Mouse (Mus musculus) midbrain, postnatal 0 days (tissue): ENCODE measurements around the gene Acads. TPM values are rescaled to one million over a fixed set of nuclear protein-coding genes. Genes with fewer than 3 reads are reported as not detected.
"Not testable (repeated sequence)": the region's sequence is repeated elsewhere in the genome, so short reads cannot be mapped to it uniquely, and the experiment has no call there.

Source experiments
- ATAC-seq: fragments of 200-750 bp; cut with Nextera tagmentation; 2 replicates; pipeline ENCODE4 v1.8.0; 2017; ENCODE audit warnings: moderate number of reproducible peaks, mild to moderate bottlenecking, moderate TSS enrichment, moderate library complexity; ENCODE audit not compliant: low FRiP score
- DNase-seq: peaks from one replicate; pipeline ENCODE4 v3.0.0-alpha.2; 2015; ENCODE audit warnings: low spot score
- H3K27ac ChIP-seq: fragments of 300-500 bp; sonication (generic); 2 replicates; pipeline ENCODE4 v1.5.1; 2014; ENCODE audit warnings: low read depth, mild to moderate bottlenecking, low read length, mixed read lengths
- H3K27me3 ChIP-seq: fragments of 300-500 bp; sonication (generic); 2 replicates; pipeline ENCODE4 v1.6.1; 2014; ENCODE audit warnings: low read length, control low read depth, mixed read lengths; ENCODE audit not compliant: insufficient read depth
- H3K36me3 ChIP-seq: fragments of 300-500 bp; sonication (generic); 2 replicates; pipeline ENCODE4 v1.6.1; 2014; ENCODE audit warnings: low read length, control low read depth, mixed read lengths; ENCODE audit not compliant: insufficient read depth
- H3K4me1 ChIP-seq: fragments of 300-500 bp; sonication (generic); 2 replicates; pipeline ENCODE4 v1.6.1; 2014; ENCODE audit warnings: mild to moderate bottlenecking, control low read depth, antibody characterized with exemption, low read length, mixed read lengths; ENCODE audit not compliant: insufficient read depth
- H3K4me2 ChIP-seq: fragments of 300-500 bp; sonication (generic); 2 replicates; pipeline ENCODE4 v1.6.1; 2014; ENCODE audit warnings: low read depth, mild to moderate bottlenecking, low read length, mixed read lengths; ENCODE audit not compliant: poor library complexity, severe bottlenecking
- H3K4me3 ChIP-seq: fragments of 300-500 bp; sonication (generic); 2 replicates; pipeline ENCODE4 v1.5.1; 2014; ENCODE audit warnings: low read depth, mild to moderate bottlenecking, low read length, moderate library complexity
- H3K9ac ChIP-seq: fragments of 300-500 bp; sonication (generic); replicated peaks from 2 replicates; pipeline ENCODE4 v1.6.1; 2014; ENCODE audit warnings: mild to moderate bottlenecking, low read length, moderate library complexity, mixed read lengths; ENCODE audit not compliant: poor library complexity, severe bottlenecking
- H3K9me3 ChIP-seq: fragments of 300-500 bp; sonication (generic); 2 replicates; pipeline ENCODE4 v1.6.1; 2016; ENCODE audit warnings: low read length, control low read depth
- CTCF ChIP-seq: IDR thresholded peaks from 2 replicates; pipeline ENCODE4 v1.5.1; 2016; ENCODE audit warnings: antibody characterized with exemption, mild to moderate bottlenecking
- WGBS: fragments of 180-500 bp; shearing (Covaris S2); extraction: QIAGEN DNeasy Blood & Tissue Kit; methylation state at CpG from one replicate; pipeline ENCODE4 v1.1.7; 2014; 5-methylcytosine and 5-hydroxymethylcytosine counted together
- polyA plus RNA-seq: library from polyadenylated mRNA; unstranded; fragments of >200 nt; fragmentation: Nextera tagmentation; extraction: Ambion mirVana; gene quantifications from 2 replicates; pipeline ENCODE4 v1.2.1, GENCODE M21; 2015
- total RNA-seq: library from RNA; depleted of rRNA; stranded (reverse); fragments of >200 nt; gene quantifications from 2 replicates; pipeline ENCODE4 v1.2.3, GENCODE M21; 2014

Acads gene
- total and polyA plus RNA-seq, 2 experiments from 2014 or later, result 13.4 to 17.4 TPM

- no peak for ATAC-seq
- no peak overlapping the region for H3K9ac ChIP-seq
- H3K9me3 ChIP-seq, result no peaks in the 10 kb centered on the region
- no peak overlapping the region for H3K4me3 ChIP-seq
- H3K4me1 ChIP-seq, result peaks cover 15% of the 10 kb centered on the region; the same call in 1 of the 2 replicates
- peaks cover 30% of the 10 kb centered on the region for H3K36me3 ChIP-seq
- H3K4me2 ChIP-seq, result no peak overlapping the region
- 63% methylated on average over 8 of the region's 8 CpGs for WGBS
- no peak for TF ChIP-seq CTCF
- DNase-seq, result no peak
- H3K27ac ChIP-seq, result no peak overlapping the region
- no peaks in the 10 kb centered on the region for H3K27me3 ChIP-seq
Measured at GRCm38 (mm10) chr5:115152132-115152956, 33.2 kb upstream of the Acads start.

DNA sequence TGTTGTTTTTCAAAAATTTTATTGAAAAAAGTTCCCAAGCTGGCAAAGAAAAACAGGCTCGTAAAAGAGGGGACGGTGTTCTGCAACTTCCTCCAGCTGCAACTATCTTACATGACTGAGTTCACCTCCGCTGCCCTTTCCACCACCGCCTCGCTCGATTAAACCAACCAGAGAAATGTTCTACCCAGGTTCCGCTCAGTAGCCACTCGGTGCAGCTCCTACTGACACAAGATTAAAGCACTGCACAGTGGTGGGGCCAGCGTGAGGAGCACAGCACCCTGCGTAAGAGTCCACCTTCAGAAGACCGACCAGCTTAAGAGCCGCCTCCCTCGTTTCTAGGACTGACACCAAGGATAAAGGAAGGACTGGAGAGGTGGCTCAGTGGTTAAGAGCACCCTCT lies 32.3 kb upstream of the Acads start:
- H3K4me2 ChIP-seq, result no peak overlapping the region
- 85% methylated on average over 13 of the region's 13 CpGs for WGBS
- ATAC-seq (no peak), DNase-seq (no peak)
- H3K9ac ChIP-seq, result no peak overlapping the region
- no peak for TF ChIP-seq CTCF
- peaks cover 9% of the 10 kb centered on the region; the same call in 1 of the 2 replicates for H3K4me1 ChIP-seq
- no peak overlapping the region for H3K27ac ChIP-seq
- H3K36me3 ChIP-seq, result peaks cover 39% of the 10 kb centered on the region
- H3K4me3 ChIP-seq, result no peak overlapping the region
- no peaks in the 10 kb centered on the region for H3K27me3 ChIP-seq
- H3K9me3 ChIP-seq, result no peaks in the 10 kb centered on the region

DNA sequence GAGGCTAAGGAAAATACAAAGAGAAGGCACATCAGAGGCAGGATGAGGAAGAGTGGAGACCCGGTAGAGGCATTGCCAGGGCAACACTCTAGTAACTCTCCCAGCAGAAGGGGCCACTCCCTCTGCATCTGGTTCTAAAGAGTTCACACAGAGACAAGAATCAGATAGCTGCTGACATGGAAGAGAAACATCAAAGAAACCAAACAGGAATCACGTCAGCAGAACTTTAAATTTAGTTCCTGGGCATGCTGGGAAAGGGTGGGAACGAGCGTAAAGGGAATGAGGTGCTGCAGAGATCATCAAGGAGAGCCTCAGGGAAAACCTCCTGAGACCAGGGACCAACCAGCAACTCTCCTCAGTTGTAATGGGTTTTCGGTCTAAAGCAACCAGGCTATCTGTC lies 31.8 kb upstream of the Acads start:
- Histone ChIP-seq H3K9me3 (no peaks in the 10 kb centered on the region), H3K27ac (no peak overlapping the region), H3K36me3 (peaks cover 44% of the 10 kb centered on the region), H3K4me3 (no peak overlapping the region), H3K9ac (no peak overlapping the region), H3K27me3 (no peaks in the 10 kb centered on the region), H3K4me2 (no peak overlapping the region), H3K4me1 (peaks cover 9% of the 10 kb centered on the region; the same call in 1 of the 2 replicates)
- DNase-seq (no peak), ATAC-seq (no peak)
- TF ChIP-seq CTCF, result no peak
- 77% methylated on average over 5 of the region's 5 CpGs for WGBS

DNA sequence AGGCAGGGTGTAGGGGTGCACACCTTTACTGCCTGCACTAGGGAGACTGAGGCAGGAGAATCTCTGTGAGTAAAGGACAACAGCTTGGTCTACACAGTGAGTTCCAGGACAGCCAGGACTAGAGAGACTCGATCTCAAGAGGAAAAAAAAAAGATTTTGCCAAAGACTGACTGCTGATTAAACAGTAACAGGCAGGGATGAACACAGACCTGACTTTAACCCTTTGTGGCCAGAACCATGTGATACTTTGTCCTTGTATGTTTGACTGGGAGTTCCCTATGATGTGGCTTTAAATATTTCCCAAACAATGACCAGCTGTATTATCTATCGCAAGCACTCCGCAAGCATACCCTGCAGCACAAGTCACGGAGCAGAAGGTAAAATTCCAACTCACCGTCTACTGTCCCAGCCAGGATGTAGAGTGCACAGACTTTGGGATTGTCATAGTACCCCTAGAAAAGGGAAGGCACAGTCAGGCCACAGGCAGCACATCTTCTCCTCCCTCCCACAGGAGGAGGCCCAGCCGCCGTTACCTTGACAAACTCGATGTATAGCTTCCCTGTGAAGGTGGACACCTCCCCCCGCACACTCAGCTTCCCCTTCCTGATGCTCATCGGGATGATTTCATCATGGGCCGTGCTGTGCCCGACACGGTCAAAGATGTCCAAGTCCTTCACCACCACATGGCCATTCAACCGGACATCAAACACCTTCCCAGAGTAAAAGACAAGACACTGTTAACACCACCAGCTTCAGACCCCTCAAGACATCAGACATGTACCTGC lies 30.7 kb upstream of the Acads start:
- DNase-seq, result no peak
- Histone ChIP-seq H3K4me2 (no peak overlapping the region), H3K36me3 (peaks cover 52% of the 10 kb centered on the region), H3K9me3 (no peaks in the 10 kb centered on the region), H3K9ac (no peak overlapping the region), H3K4me1 (no peaks in the 10 kb centered on the region), H3K4me3 (no peak overlapping the region), H3K27ac (no peak overlapping the region), H3K27me3 (no peaks in the 10 kb centered on the region)
- no peak for ATAC-seq
- no peak for TF ChIP-seq CTCF
- WGBS, result 99% methylated on average over 14 of the region's 14 CpGs

DNA sequence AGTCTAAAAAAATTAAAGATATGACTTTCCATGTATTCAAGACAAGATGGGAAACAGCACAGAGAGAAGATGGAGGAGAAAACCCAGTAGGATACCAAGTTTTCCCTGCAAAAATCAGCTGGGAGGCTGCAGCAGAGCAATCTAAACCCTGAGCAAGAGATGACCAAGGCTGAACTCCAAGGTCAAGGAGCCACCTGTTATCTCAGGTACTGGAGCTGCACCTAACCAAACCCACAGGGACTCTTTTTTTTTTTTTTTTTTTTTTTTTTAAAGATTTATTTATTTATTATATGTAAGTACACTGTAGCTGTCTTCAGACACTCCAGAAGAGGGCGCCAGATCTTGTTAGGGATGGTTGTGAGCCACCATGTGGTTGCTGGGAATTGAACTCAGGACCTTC lies 29.7 kb upstream of the Acads start:
- ATAC-seq, H3K9ac ChIP-seq, H3K9me3 ChIP-seq, H3K27ac ChIP-seq, DNase-seq, H3K4me1 ChIP-seq, H3K4me2 ChIP-seq, H3K27me3 ChIP-seq, H3K4me3 ChIP-seq: not testable (repeated sequence)
- WGBS, result no CpG with 5 or more reads among the region's 1 CpGs
- peaks cover 59% of the 10 kb centered on the region for H3K36me3 ChIP-seq

DNA sequence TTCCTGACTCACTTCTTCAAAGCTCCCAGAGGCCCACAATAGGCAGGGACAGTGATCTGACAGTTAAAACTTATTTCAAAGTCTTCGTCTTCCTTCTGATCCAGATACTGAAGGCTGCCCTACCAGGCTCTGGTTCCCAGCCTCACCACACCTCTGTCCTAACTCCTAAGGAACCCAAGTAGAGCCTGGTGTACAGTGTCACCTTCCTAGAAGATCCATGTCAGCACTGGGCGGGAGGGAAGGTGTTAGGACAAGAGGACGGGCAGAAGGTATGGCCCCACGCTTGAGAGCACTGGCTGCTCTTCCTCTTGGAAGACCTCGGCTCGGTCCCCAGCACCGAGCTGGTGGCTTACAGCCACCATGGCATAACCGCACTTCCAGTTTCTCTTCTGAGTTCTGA lies 29.2 kb upstream of the Acads start:
- Histone ChIP-seq H3K9ac (no peak overlapping the region), H3K36me3 (peaks cover 59% of the 10 kb centered on the region), H3K4me2 (no peak overlapping the region)

More for the DNA sequence above, 29.2 kb upstream of the Acads start:
- H3K27me3 ChIP-seq, result no peaks in the 10 kb centered on the region
- H3K27ac ChIP-seq, result no peak overlapping the region
- ATAC-seq (no peak), DNase-seq (no peak)
- TF ChIP-seq CTCF, result no peak
- 93% methylated on average over 8 of the region's 8 CpGs for WGBS
- no peak overlapping the region for H3K4me3 ChIP-seq
- H3K9me3 ChIP-seq, result no peaks in the 10 kb centered on the region
- no peaks in the 10 kb centered on the region for H3K4me1 ChIP-seq
